Mouse (Mus musculus): ENCODE results near the gene Ehd1.

DNA sequence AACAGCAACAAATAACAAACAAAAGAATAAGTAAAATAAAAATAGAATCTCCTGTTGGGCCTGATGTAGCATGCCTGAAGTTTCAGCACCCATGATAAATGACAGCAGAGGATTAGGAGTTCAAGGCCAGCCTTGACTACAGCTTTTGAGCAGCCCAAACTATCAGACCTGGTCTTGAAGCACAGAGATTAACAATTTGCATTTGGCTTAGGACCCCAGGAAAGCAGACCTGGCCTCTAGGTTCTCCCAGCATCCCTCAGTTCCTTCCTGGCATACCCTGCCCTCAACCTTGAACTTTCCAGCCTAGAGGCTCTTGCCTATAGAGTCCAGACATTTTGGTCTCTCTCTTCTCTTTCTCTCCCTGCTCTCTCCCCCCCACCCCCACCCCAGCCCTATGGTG, 37.8 kb upstream of the Ehd1 start:
- TF ChIP-seq CTCF (IDR thresholded peaks at IDR 0.05; ENCODE audit: low read depth, low read length) (no peak), POLR2A (IDR thresholded peaks at IDR 0.05; ENCODE audit: insufficient read depth, low read length) (no peak)
